Mouse (Mus musculus) spleen, adult 2 months (tissue): ENCODE measurements around the gene Sim2. TPM values are rescaled to one million over a fixed set of nuclear protein-coding genes. Genes with fewer than 3 reads are reported as not detected.

ENCODE experiments used
- DNase-seq, 2 experiments: peaks; one replicate each; pipeline versions ENCODE4 v3.0.0 to v3.0.0-alpha.2; 2012 to 2021; ENCODE audit warnings: low spot score in 2 of 2, low read depth in 1 of 2
- H3K27ac ChIP-seq: fragments of 200-500 bp; 2 replicates; pipeline ENCODE4 v1.5.1; 2012; ENCODE audit warnings: low read length, inconsistent platforms; ENCODE audit not compliant: insufficient read depth
- H3K27me3 ChIP-seq: fragments of 200-500 bp; 2 replicates; pipeline ENCODE4 v1.6.1; 2012; ENCODE audit warnings: mild to moderate bottlenecking, moderate library complexity, low read length, inconsistent platforms; ENCODE audit not compliant: control insufficient read depth, insufficient read depth
- H3K36me3 ChIP-seq: fragments of 200-500 bp; 2 replicates; pipeline ENCODE4 v1.6.1; 2012; ENCODE audit warnings: mild to moderate bottlenecking, low read length, inconsistent platforms; ENCODE audit not compliant: control insufficient read depth, insufficient read depth
- H3K4me1 ChIP-seq: fragments of 200-500 bp; 2 replicates; pipeline ENCODE4 v1.6.1; 2011; ENCODE audit warnings: inconsistent platforms; ENCODE audit not compliant: control insufficient read depth, insufficient read depth, insufficient read length
- H3K4me3 ChIP-seq: fragments of 200-500 bp; 2 replicates; pipeline ENCODE4 v1.5.1; 2011; ENCODE audit warnings: mild to moderate bottlenecking, inconsistent platforms; ENCODE audit not compliant: insufficient read depth, insufficient read length; ENCODE audit errors: extremely low read depth
- CTCF ChIP-seq: fragments of 200-500 bp; IDR thresholded peaks from 2 replicates; pipeline ENCODE4 v1.5.1; 2011; ENCODE audit warnings: mild to moderate bottlenecking, inconsistent platforms; ENCODE audit not compliant: insufficient read depth, insufficient read length, insufficient replicate concordance; ENCODE audit errors: extremely low read depth
- POLR2A ChIP-seq: fragments of 200-500 bp; IDR thresholded peaks from 2 replicates; pipeline ENCODE4 v1.6.1; 2011; ENCODE audit warnings: low read depth, low read length, inconsistent platforms
- WGBS: fragments of 180-500 bp; shearing (Covaris S2); methylation state at CpG from one replicate; pipeline ENCODE4 v1.1.7; 2018; 5-methylcytosine and 5-hydroxymethylcytosine counted together
- polyA plus RNA-seq: library from polyadenylated mRNA; depleted of rRNA; stranded (reverse); fragments of >200 nt; gene quantifications from 2 replicates; pipeline ENCODE4 v1.2.3, GENCODE M21; 2012

The Sim2 gene
- polyA plus RNA-seq, 1 experiment, result not detected

DNA sequence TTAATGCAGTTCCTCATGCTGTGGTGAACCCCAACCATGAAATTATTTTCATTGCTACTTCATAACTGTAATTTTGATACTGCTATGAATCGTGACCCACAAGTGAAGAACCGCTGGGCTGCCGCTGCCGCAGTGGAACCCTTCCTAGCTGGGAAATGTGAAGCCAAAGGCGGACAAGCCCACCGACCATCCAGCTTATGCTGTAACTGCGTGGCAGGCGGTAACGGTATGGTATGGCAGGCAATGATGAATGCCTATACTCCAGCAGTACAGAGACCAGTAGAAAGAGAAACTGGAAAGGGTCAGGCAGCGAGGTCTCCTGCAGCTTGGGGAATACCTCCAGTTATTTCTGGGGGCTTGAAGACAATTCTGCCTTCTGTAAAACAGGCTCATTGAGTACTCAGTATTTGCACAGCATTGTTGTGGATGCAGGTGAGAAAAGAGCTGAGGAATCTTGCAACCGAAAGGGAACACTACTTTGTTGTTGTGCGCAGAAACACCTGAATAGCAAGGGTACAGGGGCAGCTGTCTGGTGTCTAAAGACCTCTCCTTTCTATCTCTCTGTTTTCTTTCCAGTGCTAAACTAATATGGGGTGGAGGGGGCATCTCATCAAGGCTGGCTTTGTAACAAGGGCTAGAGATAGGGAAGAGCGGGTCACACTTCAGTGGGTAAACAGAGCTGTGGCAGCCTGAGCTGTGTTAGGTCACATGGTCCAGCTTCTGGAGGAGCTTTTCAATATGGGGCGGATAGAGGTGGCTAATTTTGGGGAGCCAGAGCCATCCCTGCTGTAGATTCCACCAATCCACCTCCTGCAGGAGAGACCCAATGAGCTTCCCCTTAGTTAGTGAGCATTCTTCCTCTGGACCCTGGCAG lies 4.3 kb downstream of the Sim2 start:
- peaks cover 58% of the 10 kb centered on the region for H3K27me3 ChIP-seq
- 18% methylated on average over 14 of the region's 14 CpGs for WGBS

DNA sequence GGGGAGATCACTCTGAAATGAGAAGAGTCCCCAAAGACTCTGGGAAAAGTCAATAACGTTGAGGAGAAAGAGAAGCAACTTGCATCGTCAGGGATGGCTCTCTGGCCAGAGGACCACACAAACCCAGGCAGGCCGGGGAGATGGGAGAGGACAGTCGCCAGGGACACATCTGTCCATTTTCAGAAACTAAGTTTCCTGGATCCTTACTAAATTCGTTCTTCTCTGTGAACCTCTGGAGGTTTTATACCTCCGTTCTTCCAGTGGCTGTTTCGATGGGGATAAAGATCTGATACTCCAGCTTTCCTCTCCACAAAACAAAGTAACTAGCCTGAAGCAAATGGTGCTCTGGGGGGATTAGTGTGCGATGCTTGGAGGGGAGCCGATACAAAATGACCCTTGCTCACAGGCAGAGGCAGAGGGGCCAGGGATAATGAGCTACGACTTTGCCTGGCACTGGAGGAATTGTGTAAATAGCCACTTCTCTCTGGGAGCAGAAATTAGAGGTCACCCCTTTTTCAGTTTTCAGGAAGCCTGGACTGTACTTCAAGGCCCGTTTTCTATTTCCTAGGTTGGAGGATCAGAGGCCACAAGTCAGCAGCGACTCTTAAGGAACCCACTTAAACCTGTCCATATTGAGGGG lies 7.9 kb downstream of the Sim2 start:
- Histone ChIP-seq H3K27me3 (peaks cover 54% of the 10 kb centered on the region), H3K36me3 (no peaks in the 10 kb centered on the region), H3K4me3 (no peak overlapping the region), H3K27ac (no peak overlapping the region), H3K4me1 (no peaks in the 10 kb centered on the region; the same call in 1 of the 2 replicates)
- TF ChIP-seq POLR2A (no peak), CTCF (no peak)
- WGBS, result 8% methylated on average over 12 of the region's 12 CpGs
- DNase-seq, result no peak

More for the DNA sequence above, 4.3 kb downstream of the Sim2 start:
- Histone ChIP-seq H3K36me3 (no peaks in the 10 kb centered on the region), H3K4me3 (no peak overlapping the region), H3K27ac (no peak overlapping the region), H3K4me1 (peaks cover 19% of the 10 kb centered on the region)
- DNase-seq, result no peak
- no peak for TF ChIP-seq CTCF
- no peak for TF ChIP-seq POLR2A

DNA sequence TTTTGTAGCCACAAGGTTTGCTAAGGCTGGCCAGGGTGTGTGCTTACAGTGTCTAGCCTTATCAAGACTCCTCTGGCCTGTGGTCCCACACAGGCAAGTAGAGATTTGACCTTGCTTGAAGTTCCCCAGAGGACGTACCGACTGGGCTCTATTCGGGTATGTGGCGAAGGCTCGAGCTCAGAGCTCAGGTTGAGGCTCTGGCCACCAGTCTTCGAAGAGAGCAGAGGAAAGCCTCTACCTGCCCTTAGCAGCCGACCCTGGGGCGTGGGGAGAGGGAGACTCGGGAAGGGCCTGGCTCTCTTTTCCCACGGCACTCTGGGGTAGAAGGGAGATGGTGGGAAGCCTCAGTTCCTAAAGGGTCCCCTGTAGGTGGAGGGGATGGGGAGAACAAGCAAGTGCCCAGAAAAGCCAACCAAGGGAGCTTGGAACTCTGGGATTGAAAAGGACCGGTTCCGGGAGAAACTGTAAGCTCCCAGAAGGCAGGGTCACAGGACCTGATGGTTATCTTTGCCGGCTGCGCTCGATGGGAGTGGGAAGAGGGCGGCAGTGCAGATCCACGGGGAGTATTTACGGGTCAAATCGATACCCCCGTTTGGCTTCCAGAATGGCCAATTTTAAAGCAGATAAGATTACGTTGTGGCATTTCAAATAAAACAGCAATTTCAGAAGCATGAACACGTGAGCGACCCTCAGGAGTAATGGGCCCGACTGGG lies 8.6 kb downstream of the Sim2 start:
- Histone ChIP-seq H3K27ac (no peak overlapping the region), H3K4me3 (no peak overlapping the region), H3K36me3 (no peaks in the 10 kb centered on the region), H3K27me3 (peaks cover 56% of the 10 kb centered on the region), H3K4me1 (no peaks in the 10 kb centered on the region; the same call in 1 of the 2 replicates)
- WGBS, result 7% methylated on average over 24 of the region's 24 CpGs
- TF ChIP-seq POLR2A (no peak), CTCF (no peak)
- DNase-seq, result no peak

DNA sequence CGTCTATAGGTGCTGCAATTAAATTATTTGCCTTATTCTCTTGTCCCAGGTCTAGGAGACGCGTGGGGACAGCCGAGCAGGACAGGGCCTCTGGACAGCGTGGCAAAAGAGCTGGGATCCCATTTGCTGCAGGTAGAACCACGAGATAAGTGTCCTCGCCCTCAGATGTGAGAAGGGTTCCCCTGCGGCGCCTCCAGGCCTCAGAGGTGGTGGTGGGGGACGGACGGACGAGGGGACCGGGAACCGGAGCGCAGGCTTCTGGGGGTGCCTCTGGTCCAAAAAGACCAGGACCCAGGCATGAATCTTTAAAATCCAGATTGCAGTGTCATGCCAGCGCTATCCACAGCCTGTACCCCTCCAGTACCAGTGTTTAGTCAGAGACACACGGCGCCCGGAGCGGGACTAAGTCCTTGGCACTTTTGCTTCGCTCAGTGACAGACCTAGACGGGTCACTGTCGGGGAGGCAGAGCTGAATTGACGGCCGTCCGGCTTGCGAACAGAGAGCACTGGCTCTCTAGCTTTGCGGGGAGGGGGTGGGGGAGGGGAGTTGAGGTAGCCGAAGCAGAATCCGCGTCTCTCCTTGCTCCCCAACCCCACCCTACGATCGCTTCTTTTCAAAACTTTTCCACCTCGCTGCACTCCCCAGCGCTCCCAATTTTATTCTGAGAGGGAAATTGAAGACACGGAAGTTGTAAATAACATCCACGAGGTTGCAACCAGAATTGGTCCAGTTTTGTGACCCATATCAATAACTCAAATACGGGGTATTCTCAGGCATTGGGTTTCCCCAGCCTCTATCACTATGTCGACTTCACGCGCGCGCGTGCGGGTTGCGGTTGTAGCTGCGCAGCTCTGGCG lies 9.7 kb downstream of the Sim2 start:
- DNase-seq, result no peak
- Histone ChIP-seq H3K36me3 (no peaks in the 10 kb centered on the region), H3K27ac (no peak overlapping the region), H3K27me3 (peaks cover 56% of the 10 kb centered on the region), H3K4me1 (no peaks in the 10 kb centered on the region; the same call in 1 of the 2 replicates), H3K4me3 (no peak overlapping the region)
- 6% methylated on average over 48 of the region's 48 CpGs for WGBS
- no peak for TF ChIP-seq POLR2A
- no peak for TF ChIP-seq CTCF

DNA sequence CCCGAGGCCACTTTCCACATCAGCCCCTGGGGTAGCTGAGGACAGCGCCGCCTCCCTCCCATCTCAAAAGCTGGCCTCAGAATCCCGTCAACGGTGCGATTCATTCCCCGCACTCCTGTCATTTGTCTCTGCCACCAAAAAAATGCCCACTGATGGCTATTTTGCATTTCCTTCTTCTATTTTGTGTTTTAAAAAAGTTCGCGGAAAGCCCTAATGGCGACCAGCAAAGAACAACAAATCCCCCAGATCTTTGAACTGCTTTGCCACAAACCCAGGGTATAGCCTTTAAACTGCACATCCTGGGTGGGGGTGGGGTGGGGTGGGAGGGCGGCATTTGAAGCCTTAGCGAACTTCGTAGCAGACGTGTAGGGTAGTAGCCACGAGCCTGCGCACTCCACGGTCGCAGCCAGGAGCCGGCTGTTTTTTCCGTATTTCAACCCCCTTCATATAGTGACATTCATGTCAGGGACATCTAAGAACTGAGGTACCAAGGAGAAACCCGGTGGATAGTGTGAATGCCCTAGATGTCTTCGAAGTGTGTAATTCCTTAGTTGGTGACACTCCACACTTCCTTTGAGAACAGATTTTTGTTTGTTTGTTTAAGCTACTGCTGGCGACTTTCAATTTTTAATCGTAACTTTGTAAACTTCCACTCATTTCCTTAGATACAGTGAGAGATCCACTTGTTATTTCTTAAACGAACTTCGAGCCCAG lies 10.5 kb downstream of the Sim2 start:
- no peak overlapping the region for H3K27ac ChIP-seq
- no peak for DNase-seq
- 4% methylated on average over 26 of the region's 26 CpGs for WGBS
- H3K4me1 ChIP-seq, result no peaks in the 10 kb centered on the region; the same call in 1 of the 2 replicates
- no peaks in the 10 kb centered on the region for H3K36me3 ChIP-seq
- TF ChIP-seq CTCF (no peak), POLR2A (no peak)
- H3K27me3 ChIP-seq, result peaks cover 54% of the 10 kb centered on the region
- H3K4me3 ChIP-seq, result no peak overlapping the region

DNA sequence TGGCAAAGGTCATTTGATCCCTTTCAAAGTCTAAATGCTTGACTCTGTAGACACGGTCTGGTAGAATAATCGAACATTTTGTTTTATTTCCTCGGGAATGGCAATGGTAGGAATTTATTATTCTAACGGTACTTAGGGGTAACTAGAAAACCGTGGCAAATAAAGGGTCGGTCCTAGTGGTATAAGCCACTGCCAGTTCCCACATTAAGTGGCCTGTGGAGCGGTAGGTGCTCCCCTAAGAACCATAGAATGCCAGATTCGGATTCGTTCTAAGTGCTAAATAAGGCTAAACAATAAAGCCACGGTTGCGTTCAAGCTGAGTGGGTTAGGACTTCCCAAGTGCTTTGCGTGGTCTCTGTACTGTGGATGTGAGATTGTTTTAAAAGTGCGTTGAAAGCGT lies 11.7 kb downstream of the Sim2 start:
- TF ChIP-seq POLR2A (no peak), CTCF (no peak)
- DNase-seq, result no peak
- Histone ChIP-seq H3K27ac (no peak overlapping the region), H3K36me3 (no peaks in the 10 kb centered on the region), H3K4me1 (no peaks in the 10 kb centered on the region; the same call in 1 of the 2 replicates), H3K27me3 (peaks cover 46% of the 10 kb centered on the region), H3K4me3 (no peak overlapping the region)
- WGBS, result 8% methylated on average over 14 of the region's 14 CpGs
